Mouse (Mus musculus) lung, adult 2 months (tissue): ENCODE data around the gene Kcnh6.

Experiments
- CTCF ChIP-seq: fragments of 200-500 bp; IDR thresholded peaks from 2 replicates; pipeline ENCODE4 v1.5.1; 2011; ENCODE audit warnings: mild to moderate bottlenecking, low read length, control low read depth; ENCODE audit not compliant: insufficient read depth
- POLR2A ChIP-seq: fragments of 200-500 bp; IDR thresholded peaks from 2 replicates; pipeline ENCODE4 v1.6.1; 2011; ENCODE audit warnings: low read depth, mild to moderate bottlenecking, control low read depth, low read length, borderline replicate concordance; ENCODE audit errors: extremely low read depth

GRCm38 (mm10) chr11:106025774-106026173, 17.9 kb downstream of the Kcnh6 start:
- TF ChIP-seq CTCF: no peak
- no peak for TF ChIP-seq POLR2A
